Mouse (Mus musculus): Measurements from ENCODE around the gene Orai3. TPM values are rescaled to one million over a fixed set of nuclear protein-coding genes. Genes with fewer than 3 reads are reported as not detected.

Gene Orai3
- total RNA-seq, 2 experiments from 2014 or later: 28.2 to 32.1 TPM

GRCm38 (mm10) chr7:127797076-127797845, 27.6 kb downstream of the Orai3 start:
- ATAC-seq (replicated peaks; ENCODE audit: poor library complexity): no peak

DNA sequence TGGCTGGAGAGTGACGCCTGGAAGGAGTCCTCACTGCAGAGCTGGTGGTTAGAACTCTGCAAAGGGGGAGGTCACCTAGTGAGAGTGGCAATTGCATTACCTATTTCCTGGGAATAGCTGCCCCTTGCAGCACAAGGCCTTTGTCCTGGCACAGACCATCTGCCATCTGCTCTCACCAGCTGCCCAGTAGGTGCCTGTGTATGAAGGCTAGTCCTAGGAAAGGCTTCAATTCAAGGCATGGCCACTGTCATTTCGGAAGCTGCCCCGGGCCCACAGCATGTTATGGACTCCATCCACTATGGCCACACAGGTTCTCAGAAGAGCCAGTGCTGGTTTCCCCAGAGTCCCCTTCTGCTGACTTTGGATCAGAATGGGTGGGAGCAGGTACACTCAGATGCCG, 29.0 kb downstream of the Orai3 start:
- ATAC-seq (replicated peaks; ENCODE audit: poor library complexity): no peak

DNA sequence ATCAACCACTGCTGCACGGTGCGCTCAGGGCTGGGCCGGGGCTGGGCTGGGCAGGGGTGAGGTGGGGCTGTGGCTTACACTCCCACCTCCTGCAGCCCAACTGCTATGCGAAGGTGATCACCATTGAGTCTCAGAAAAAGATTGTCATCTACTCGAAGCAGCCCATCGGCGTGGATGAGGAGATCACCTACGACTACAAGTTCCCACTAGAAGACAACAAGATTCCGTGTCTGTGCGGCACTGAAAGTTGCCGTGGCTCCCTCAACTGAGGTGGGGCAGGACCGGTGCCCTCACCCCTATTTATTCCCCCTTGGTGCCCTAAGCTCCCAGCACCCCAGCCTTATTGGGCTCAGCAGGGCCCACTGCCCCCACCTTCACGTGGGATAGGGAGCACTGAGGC, 29.6 kb downstream of the Orai3 start:
- ATAC-seq (replicated peaks; ENCODE audit: poor library complexity): no peak

GRCm38 (mm10) chr7:127799738-127800137, 30.1 kb downstream of the Orai3 start:
- no peak for ATAC-seq (replicated peaks; ENCODE audit: poor library complexity)

GRCm38 (mm10) chr7:127800435-127801009, 30.9 kb downstream of the Orai3 start, which contains the start of gene Hsd3b7:
Gene Hsd3b7, plus strand, starts transcription at chr7:127800604.
- ATAC-seq (replicated peaks; ENCODE audit: poor library complexity): peak; percentile 79

DNA sequence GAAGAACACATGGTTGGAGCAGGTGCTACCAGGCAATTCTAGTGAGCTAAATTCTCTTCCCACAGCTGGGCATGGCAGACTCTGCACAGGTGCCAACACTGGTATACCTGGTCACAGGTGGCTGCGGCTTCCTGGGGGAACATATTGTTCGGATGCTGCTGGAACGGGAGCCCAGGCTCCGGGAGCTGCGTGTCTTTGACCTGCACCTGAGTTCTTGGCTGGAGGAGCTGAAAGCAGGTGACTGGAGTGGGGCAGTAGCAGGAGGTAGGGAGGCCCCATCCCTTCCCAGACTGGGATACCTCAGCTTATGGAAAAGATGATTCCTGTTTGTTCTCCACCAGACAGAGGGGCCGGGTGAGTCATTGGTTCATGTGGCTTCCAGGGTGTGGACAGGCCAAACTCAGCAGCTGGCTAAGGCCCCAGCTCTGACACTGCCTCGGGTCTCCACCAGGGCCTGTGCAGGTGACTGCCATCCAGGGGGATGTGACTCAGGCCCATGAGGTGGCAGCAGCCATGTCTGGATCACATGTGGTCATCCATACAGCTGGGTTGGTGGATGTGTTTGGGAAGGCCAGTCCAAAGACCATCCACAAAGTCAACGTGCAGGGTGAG, 31.5 kb downstream of the Orai3 start:
- ATAC-seq (replicated peaks; ENCODE audit: poor library complexity): no peak

DNA sequence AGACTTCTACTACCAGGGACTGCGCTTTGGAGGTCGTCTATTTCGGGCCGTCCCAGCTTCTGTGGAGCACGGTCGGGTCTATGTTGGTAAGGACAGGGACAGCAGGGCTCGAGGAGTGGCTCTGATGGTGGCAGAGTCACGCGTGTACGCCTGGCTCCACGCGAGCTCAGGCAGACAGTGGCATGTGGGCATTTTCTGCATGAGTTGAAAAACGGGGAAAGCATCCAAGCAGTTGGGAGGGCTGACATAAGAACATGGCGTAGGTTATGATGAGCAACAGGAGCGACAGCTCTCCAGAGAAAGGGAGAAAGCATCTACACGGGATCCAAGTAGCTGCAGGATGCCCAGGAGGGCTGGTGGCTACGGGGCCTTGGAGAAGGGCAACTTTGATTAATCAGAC, 32.7 kb downstream of the Orai3 start:
- ATAC-seq (replicated peaks; ENCODE audit: poor library complexity): no peak

DNA sequence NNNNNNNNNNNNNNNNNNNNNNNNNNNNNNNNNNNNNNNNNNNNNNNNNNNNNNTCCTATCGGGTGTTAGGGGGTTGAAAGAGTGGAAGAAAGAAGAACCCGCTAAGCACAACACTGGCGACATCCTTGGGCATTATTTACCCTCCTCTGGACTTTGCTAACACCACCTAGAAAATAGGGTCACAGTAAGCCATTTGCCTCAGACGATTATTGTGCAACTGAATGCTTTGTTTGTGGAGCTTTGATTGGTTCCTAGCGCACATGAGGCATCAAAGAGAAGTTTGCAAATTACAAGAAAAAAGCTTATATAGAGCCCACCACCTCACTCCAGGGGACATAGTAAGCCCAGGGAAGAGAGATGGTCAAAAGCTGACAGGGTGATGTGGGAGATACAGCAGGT, 39.2 kb downstream of the Orai3 start:
- ATAC-seq (replicated peaks; ENCODE audit: poor library complexity): no peak

DNA sequence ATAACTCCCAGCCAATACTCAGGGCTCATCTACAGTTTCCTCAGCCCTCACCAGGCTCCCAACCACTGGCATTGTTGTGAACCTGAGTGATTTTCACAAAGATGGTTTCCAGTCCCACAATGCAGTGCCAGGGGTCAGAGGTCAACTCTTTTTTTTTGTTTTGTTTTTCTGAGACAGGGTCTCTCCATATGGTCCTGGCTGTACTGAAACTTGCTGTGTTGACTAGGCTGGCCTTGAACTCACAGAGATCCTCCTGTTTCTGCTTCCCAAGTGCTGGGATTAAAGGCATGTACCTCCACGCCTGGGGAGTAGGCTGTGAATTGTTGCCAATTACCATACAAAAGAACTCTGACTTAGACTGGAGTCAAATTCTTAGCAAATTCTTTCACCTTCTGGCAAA, 40.2 kb downstream of the Orai3 start:
- no peak for ATAC-seq (replicated peaks; ENCODE audit: poor library complexity)

DNA sequence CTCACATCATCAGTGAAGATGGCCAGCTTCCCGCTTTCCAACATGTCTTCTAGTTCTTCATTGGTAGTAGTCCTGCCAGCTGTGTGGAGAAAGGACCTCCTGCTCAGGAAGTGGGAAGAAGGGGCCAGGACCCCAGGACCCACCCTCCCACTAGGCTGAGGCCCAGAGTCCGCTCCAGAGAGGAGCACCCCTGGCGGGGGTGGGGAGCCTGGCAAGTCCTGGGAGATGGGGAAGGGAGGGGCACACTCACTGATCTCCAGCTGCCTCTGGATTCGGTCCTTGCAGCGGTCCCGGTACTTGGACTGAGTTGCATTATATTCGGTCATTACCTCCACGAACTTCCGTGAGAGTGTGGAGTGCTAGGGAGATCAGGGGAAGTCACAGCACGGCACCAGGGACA, 41.0 kb downstream of the Orai3 start:
- ATAC-seq (replicated peaks; ENCODE audit: poor library complexity): no peak

GRCm38 (mm10) chr7:127811240-127811639, 41.6 kb downstream of the Orai3 start:
- no peak for ATAC-seq (replicated peaks; ENCODE audit: poor library complexity)

GRCm38 (mm10) chr7:127812292-127812691, 42.7 kb downstream of the Orai3 start:
- no peak for ATAC-seq (replicated peaks; ENCODE audit: poor library complexity)

DNA sequence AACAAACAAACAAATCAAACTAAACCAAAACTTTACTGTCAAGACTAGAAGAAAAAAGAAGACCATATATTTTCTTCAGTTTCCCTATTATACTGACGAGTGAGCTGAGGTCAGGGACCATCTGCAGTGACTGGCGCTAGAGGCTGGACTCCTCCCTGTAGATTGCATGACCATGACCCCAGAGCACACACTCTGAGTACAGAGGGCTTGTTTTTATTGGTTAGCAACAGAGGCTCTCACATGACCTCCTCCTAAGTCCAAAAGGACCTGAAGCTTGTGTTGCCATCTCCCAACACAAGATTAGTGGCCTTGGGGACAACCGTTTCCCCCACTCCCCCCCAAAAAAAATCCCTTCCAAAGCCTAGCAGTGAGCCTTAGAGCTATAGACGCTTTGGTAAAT, 44.2 kb downstream of the Orai3 start:
- ATAC-seq (replicated peaks; ENCODE audit: poor library complexity): no peak

DNA sequence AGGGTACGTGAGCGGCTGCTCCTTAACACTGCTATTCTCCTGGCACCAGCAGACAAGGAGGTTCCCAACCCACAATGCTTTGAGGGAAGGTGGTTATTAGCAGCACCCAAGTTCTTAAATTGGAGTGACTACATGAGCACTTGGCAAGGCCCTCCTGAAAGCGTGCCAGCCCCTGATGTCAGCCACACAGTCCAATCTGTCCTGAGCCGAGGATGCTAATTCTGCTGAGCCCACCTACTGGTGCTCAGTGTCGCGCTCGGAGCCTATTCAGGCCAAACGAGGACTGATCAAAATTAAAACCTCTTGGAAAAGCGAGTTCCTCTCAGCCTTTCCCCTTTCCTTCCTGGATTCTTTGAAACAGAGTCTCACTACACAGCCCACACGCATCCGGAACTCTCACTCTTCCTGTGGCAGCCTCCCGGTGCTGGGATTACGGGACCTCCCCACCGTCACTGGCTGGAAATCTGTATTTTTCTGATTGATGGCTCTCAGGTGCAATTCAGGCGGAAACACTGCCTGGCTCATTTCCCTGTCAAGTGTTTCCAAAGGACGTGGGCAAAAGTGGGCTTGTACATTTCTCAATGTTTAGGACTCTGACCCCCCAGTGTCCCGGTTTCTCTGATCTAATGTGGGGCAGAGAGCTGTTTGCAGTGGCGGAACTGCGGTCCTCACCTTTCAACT, 44.8 kb downstream of the Orai3 start:
- ATAC-seq (replicated peaks; ENCODE audit: poor library complexity): no peak

- no peak for ATAC-seq (replicated peaks; ENCODE audit: poor library complexity)
These were observed 45.6 kb downstream of the Orai3 start for GRCm38 (mm10) chr7:127815116-127815665.

GRCm38 (mm10) chr7:127815954-127816821, 46.6 kb downstream of the Orai3 start:
- peak; percentile 97 for ATAC-seq (replicated peaks; ENCODE audit: poor library complexity)

DNA sequence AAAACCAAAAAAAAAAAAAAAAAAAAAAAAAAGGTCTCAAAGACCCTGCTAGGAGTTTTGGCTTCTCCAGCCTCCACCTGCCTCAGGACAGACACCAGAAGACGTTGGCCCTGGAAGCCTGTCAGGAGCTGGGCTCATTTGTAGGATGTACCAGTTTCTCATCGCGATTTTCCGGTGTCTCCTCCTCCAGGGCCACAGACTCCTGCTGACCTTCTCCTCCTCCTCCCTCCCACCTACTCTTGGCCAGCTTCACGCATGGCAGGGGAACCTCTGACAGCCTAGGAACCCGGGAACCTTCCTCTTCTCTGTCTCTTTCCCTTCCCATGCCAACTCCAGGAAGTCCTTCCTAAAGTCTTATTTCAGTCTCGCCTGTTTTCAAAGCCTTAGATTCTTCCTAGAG, 47.4 kb downstream of the Orai3 start:
- ATAC-seq (replicated peaks; ENCODE audit: poor library complexity): no peak

- no peak for ATAC-seq (replicated peaks; ENCODE audit: poor library complexity)
These were observed 48.2 kb downstream of the Orai3 start for GRCm38 (mm10) chr7:127817776-127818175.

GRCm38 (mm10) chr7:127820836-127821509, 51.4 kb downstream of the Orai3 start:
- ATAC-seq (replicated peaks; ENCODE audit: poor library complexity): no peak

GRCm38 (mm10) chr7:127822494-127822893, 52.9 kb downstream of the Orai3 start:
- no peak; the same call in 1 of the 2 replicates for ATAC-seq (replicated peaks; ENCODE audit: poor library complexity)

Measured in megakaryocyte progenitor cell, adult 5-6 weeks (primary cell).